Mouse (Mus musculus) thymus, adult 2 months (tissue): Measurements from ENCODE around the gene Arv1. TPM values are rescaled to one million over a fixed set of nuclear protein-coding genes. Genes with fewer than 3 reads are reported as not detected.

Source experiments
- DNase-seq: peaks from one replicate; pipeline ENCODE4 v3.0.0; 2021
- H3K27ac ChIP-seq: fragments of 200-500 bp; 2 replicates; pipeline ENCODE4 v1.5.1; 2012; ENCODE audit warnings: low read length, control low read depth; ENCODE audit not compliant: control insufficient read depth, insufficient read depth
- H3K27me3 ChIP-seq: fragments of 200-500 bp; 2 replicates; pipeline ENCODE4 v1.6.1; 2012; ENCODE audit warnings: mild to moderate bottlenecking, low read length, moderate library complexity, mixed read lengths; ENCODE audit not compliant: control insufficient read depth, insufficient read depth
- H3K36me3 ChIP-seq: fragments of 200-500 bp; 2 replicates; pipeline ENCODE4 v1.6.1; 2012; ENCODE audit warnings: mild to moderate bottlenecking, low read length, moderate library complexity; ENCODE audit not compliant: control insufficient read depth, insufficient read depth
- H3K4me1 ChIP-seq: fragments of 200-500 bp; replicated peaks from 2 replicates; pipeline ENCODE4 v1.6.1; 2012; ENCODE audit warnings: low read length; ENCODE audit not compliant: control insufficient read depth, insufficient read depth
- H3K4me3 ChIP-seq: fragments of 200-500 bp; 2 replicates; pipeline ENCODE4 v1.5.1; 2012; ENCODE audit warnings: mild to moderate bottlenecking, low read length, control low read depth, moderate library complexity; ENCODE audit not compliant: control insufficient read depth, insufficient read depth
- CTCF ChIP-seq: fragments of 200-500 bp; IDR thresholded peaks from 2 replicates; pipeline ENCODE4 v1.5.1; 2012; ENCODE audit warnings: mild to moderate bottlenecking, control low read depth, low read length, moderate library complexity, borderline replicate concordance; ENCODE audit not compliant: control insufficient read depth, poor library complexity, insufficient read depth; ENCODE audit errors: extremely low read depth
- POLR2A ChIP-seq: fragments of 200-500 bp; IDR thresholded peaks from 2 replicates; pipeline ENCODE4 v1.6.1; 2012; ENCODE audit warnings: mild to moderate bottlenecking, low read length, control low read depth, moderate library complexity; ENCODE audit not compliant: control insufficient read depth, poor library complexity, insufficient read depth; ENCODE audit errors: extremely low read depth
- WGBS: fragments of 180-500 bp; shearing (Covaris S2); methylation state at CpG from one replicate; pipeline ENCODE4 v1.1.7; 2018; 5-methylcytosine and 5-hydroxymethylcytosine counted together
- polyA plus RNA-seq: library from polyadenylated mRNA; depleted of rRNA; stranded (reverse); fragments of >200 nt; gene quantifications from 2 replicates; pipeline ENCODE4 v1.2.3, GENCODE M21; 2012

Arv1 gene
- polyA plus RNA-seq, 1 experiment: 56.7 TPM

GRCm38 (mm10) chr8:124681792-124682157 lies 40.2 kb upstream of the Arv1 start:
- Histone ChIP-seq H3K27me3 (no peaks in the 10 kb centered on the region), H3K4me1 (no peaks in the 10 kb centered on the region), H3K4me3 (no peak overlapping the region), H3K36me3 (peaks cover 14% of the 10 kb centered on the region; the same call in 1 of the 2 replicates), H3K27ac (no peak overlapping the region)
- WGBS: 66% methylated on average over 10 of the region's 10 CpGs
- DNase-seq: no peak
- TF ChIP-seq CTCF: no peak
- TF ChIP-seq POLR2A: no peak

GRCm38 (mm10) chr8:124682218-124682617 lies 39.7 kb upstream of the Arv1 start:
- 45% methylated on average over 10 of the region's 10 CpGs for WGBS
- TF ChIP-seq POLR2A (no peak), CTCF (no peak)
- no peaks in the 10 kb centered on the region for H3K27me3 ChIP-seq
- H3K4me3 ChIP-seq: no peak overlapping the region
- peaks cover 14% of the 10 kb centered on the region; the same call in 1 of the 2 replicates for H3K36me3 ChIP-seq
- H3K4me1 ChIP-seq: no peaks in the 10 kb centered on the region
- H3K27ac ChIP-seq: no peak overlapping the region
- DNase-seq: no peak

- H3K27ac ChIP-seq: no peak overlapping the region
- H3K36me3 ChIP-seq: peaks cover 24% of the 10 kb centered on the region
- no peaks in the 10 kb centered on the region for H3K27me3 ChIP-seq
- 97% methylated on average over 13 of the region's 13 CpGs for WGBS
- no peak for DNase-seq
- no peak for TF ChIP-seq POLR2A
- no peak for TF ChIP-seq CTCF
- H3K4me1 ChIP-seq: no peaks in the 10 kb centered on the region
- H3K4me3 ChIP-seq: no peak overlapping the region
Observed at GRCm38 (mm10) chr8:124688899-124689298, 33.0 kb upstream of the Arv1 start.

- H3K27me3 ChIP-seq: no peaks in the 10 kb centered on the region
- TF ChIP-seq POLR2A: no peak
- no peak for TF ChIP-seq CTCF
- H3K36me3 ChIP-seq: peaks cover 24% of the 10 kb centered on the region
- no peak for DNase-seq
- no peaks in the 10 kb centered on the region for H3K4me1 ChIP-seq
- WGBS: 96% methylated on average over 4 of the region's 4 CpGs
- no peak overlapping the region for H3K4me3 ChIP-seq
- H3K27ac ChIP-seq: no peak overlapping the region
Observed at GRCm38 (mm10) chr8:124691706-124692105, 30.2 kb upstream of the Arv1 start.

- WGBS: 97% methylated on average over 22 of the region's 22 CpGs
- no peak overlapping the region for H3K27ac ChIP-seq
- DNase-seq: no peak
- TF ChIP-seq POLR2A (no peak), CTCF (no peak)
- H3K27me3 ChIP-seq: no peaks in the 10 kb centered on the region
- H3K36me3 ChIP-seq: peaks cover 12% of the 10 kb centered on the region
- H3K4me3 ChIP-seq: no peak overlapping the region
- H3K4me1 ChIP-seq: peaks cover 13% of the 10 kb centered on the region
Observed at GRCm38 (mm10) chr8:124695424-124696100, 26.4 kb upstream of the Arv1 start.

GRCm38 (mm10) chr8:124700271-124700670 lies 21.7 kb upstream of the Arv1 start:
- Histone ChIP-seq H3K27me3 (no peaks in the 10 kb centered on the region), H3K27ac (peak overlapping the region; percentile 100), H3K36me3 (no peaks in the 10 kb centered on the region; the same call in 1 of the 2 replicates), H3K4me3 (no peak overlapping the region), H3K4me1 (peaks cover 48% of the 10 kb centered on the region)
- WGBS: 33% methylated on average over 5 of the region's 5 CpGs
- DNase-seq: peak; percentile 37
- TF ChIP-seq CTCF: no peak
- no peak for TF ChIP-seq POLR2A
